Mouse (Mus musculus): ENCODE results near the gene Cdc37.

Cdc37 gene

GRCm38 (mm10) chr9:21097793-21098192 is 52.0 kb downstream of the Cdc37 start:
- no peak for DNase-seq (ENCODE audit: low read depth, low spot score)

- DNase-seq (ENCODE audit: low read depth, low spot score): no peak
Measured at GRCm38 (mm10) chr9:21095958-21096357, 53.8 kb downstream of the Cdc37 start.

- no peak for DNase-seq (ENCODE audit: low read depth, low spot score)
Measured at GRCm38 (mm10) chr9:21093423-21093822, 56.4 kb downstream of the Cdc37 start.

- DNase-seq (ENCODE audit: low read depth, low spot score): peak; percentile 90
Measured at GRCm38 (mm10) chr9:21091707-21092320, 58.0 kb downstream of the Cdc37 start, which contains the start of the genes Gm38431 and Raver1. TSS of gene Gm38431 (minus strand) at chr9:21091997. TSS of gene Raver1 (minus strand) at chr9:21092008.

- no peak for DNase-seq (ENCODE audit: low read depth, low spot score)
Measured at GRCm38 (mm10) chr9:21090972-21091706, 58.6 kb downstream of the Cdc37 start.

- DNase-seq (ENCODE audit: low read depth, low spot score): no peak
Measured at GRCm38 (mm10) chr9:21090537-21090936, 59.2 kb downstream of the Cdc37 start.

- no peak for DNase-seq (ENCODE audit: low read depth, low spot score)
Measured at GRCm38 (mm10) chr9:21083324-21083723, 66.5 kb downstream of the Cdc37 start.

Measured in WW6 (cell line).